Mouse (Mus musculus) left cerebral cortex, adult 18-20 months (tissue): ENCODE measurements around the gene Lef1. TPM values are rescaled to one million over a fixed set of nuclear protein-coding genes. Genes with fewer than 3 reads are reported as not detected.

Source experiments
- DNase-seq, 2 experiments: peaks; one replicate each; pipeline ENCODE4 v3.0.0; 2021 to 2022; ENCODE audit warnings: low spot score in 2 of 2, mixed read lengths in 1 of 2
- total RNA-seq, 2 experiments: library from RNA; stranded (reverse); gene quantifications; 2 replicates each; pipeline ENCODE4 v1.2.3; 2021

Gene Lef1
- total RNA-seq, 2 experiments from 2014 or later = 5.5 to 5.7 TPM

DNA sequence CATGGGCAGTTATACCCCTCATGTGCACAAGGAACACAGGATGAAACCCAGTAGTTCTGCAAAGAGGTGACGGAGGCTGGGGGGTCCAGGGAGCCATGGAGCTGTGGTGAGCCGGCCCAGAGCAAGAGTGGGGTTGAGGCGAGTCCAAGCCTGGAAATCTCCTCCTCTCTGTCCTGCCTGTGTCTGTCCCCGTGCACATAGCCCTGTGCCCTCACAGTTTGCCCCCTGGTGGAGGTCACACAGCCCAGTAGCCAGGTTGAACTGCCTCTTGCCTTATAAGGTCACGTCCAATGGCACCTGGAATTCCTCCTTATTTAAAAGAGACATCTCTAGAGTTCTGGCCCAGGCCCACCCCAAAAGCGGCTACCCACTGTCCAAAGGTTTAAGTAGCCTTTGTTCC is 137.2 kb downstream of the Lef1 start:
- DNase-seq = no peak

- no peak for DNase-seq
Measured at GRCm38 (mm10) chr3:131247851-131248250, 137.6 kb downstream of the Lef1 start.

- no peak for DNase-seq
Measured at GRCm38 (mm10) chr3:131248444-131248843, 138.2 kb downstream of the Lef1 start.

DNA sequence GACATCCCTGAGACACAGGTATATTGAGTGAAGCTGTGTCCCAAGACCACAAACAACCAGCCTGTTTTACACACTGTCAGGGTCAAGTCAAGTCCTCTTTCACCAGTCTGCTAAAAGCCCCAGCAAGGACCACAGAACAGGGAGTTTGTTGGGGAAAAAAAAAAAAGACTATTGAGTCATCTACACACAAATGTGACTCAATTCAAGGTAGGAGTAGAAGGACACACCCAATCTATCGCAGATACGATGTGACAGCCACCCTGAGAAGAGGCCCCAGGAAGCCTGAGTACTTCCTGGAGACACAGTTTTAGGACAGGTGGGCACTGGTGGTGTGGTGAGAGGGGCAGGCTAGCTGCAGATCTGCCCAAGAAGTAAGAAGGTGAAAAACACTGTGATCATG is 140.0 kb downstream of the Lef1 start:
- DNase-seq = no peak

GRCm38 (mm10) chr3:131250978-131251377 is 140.7 kb downstream of the Lef1 start:
- DNase-seq = no peak

DNA sequence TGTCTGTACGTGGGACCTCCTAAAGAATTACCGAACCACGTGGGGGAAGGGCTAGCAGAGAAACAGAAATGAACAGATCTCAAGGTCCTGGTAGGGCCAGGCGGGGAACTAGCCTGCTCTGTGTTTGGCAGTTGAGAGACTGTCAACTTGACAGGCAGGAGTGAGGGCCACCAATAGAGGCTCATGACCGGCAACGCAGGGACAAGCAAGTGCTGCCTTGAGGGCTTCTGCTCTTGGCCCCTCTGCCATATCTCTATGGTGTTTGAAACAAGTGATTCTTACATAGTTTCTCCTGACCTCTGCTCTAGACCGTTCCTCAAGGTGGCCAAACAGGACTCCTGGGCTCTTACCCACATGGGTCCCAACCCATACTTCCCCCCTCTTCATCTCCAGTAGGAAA is 141.3 kb downstream of the Lef1 start:
- no peak for DNase-seq

DNA sequence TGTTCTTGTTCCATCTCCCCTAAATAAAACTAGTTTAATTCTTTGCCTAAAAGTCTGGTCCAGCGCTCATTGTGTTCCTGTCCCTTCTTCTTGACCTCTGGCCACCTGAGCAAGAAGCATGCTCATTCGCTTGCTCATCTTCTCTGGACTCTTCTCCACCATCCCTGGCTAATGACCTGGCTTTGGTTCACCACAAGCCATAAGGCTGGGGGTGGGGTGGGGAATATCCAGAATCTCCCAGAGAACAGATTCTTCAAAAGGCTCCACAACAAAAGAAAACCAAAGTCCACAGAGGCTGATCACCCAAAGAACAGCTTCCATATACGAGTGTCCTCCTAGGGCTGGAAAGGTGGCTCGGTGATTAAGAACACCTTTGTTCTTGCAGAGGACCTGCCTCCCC is 144.7 kb downstream of the Lef1 start:
- no peak for DNase-seq

- DNase-seq = no peak
Measured at GRCm38 (mm10) chr3:131255399-131255981, 145.2 kb downstream of the Lef1 start.

DNA sequence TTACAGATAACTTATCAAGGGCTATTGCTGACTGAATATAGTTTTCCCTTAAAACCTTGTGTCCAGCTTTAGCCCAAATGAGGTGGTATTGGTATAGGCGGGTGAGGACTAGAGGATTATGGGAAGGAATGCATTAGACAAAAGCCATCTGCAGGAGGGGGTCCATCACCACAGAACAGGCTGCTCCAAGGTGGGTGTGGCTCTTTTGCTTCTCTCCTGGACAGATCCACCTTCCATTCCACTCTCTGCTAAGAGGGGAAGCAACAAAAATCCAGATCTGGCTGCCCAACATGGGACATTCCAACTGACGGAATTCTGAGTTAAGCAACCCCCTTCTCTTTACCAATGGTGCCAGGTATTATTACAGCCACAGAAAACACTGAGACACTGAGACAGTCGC is 148.7 kb downstream of the Lef1 start:
- DNase-seq = no peak

DNA sequence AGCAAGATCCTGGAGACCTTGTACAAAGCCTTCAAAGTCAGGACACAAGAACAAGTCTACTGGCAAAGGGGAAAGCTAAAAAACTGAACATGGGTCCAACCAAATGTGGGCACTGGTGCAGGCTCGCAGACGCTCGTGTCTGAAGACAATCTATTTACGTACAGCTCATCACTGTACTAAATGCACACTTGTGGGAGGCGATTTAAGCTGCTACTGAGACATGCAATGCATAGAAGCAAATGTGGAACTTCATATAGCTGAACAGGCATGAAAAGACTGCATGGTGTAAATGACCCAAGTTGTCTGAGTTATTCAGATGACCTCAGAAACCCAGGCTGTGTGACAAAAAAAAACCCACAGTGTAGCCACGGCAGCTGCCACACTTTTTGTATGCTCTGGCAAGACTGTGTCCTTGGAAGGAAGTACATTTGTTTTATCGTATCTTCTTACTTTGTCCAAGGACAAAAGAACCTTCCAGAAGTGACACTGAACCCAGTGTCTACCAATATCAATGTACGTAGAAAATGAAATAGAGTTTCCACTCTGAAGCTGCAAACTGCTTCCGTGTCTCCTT is 149.2 kb downstream of the Lef1 start:
- no peak for DNase-seq

- DNase-seq = no peak
Measured at GRCm38 (mm10) chr3:131260418-131260817, 150.1 kb downstream of the Lef1 start.

DNA sequence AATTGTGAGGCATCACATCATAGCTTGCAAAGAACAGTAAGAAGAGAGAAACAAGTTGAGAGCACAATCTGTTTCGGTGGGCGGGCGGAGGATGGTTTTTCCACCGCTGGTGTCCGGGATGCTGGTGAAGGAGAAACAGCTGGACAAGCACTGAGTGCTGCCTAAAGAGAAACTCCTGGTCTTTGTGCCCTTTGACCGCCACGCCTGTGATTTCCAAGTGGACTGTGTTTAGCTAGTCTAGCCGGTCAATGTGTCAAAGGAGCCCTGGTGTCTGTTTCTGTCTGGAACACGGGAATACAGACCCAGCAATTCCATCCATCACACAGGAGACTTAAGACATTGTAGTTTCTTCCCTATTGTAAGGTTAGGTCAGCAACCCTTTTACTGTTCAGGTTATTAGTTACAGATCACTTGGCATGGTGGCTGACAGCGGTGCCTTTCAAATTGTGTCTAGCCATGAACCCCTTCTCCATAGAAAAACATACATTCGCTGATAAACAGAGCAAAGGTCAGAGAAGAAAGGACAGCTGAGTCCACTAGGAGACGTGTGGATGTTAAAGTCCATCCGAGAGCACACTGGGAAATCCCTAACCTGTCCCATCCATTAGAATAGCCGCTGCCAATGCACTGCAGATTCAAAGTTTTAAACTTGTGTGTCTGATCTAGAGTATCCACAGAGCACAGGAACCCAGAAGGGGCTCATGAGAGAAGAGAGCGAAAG is 153.7 kb downstream of the Lef1 start:
- DNase-seq = no peak

DNA sequence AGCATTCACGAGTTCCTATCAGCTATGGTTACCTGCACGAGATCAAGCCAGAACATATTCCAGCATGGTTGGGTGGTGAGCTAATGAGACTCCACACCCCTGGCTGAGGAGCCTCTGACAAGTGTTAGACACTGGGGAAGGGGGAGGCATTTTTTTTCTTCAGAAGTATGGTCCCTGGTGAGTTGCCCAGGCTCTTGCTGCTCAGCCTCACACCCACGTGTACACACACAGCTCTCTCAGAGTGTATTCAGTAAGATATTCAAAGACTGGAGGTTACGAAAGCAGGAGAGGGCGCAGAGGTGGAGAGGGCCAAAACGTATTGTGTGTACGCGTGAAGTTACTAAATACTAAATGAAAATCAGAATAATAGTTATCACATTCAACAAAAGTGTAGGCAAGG is 155.2 kb downstream of the Lef1 start:
- peak in 1 of 2 experiments; percentile 9 for DNase-seq

DNA sequence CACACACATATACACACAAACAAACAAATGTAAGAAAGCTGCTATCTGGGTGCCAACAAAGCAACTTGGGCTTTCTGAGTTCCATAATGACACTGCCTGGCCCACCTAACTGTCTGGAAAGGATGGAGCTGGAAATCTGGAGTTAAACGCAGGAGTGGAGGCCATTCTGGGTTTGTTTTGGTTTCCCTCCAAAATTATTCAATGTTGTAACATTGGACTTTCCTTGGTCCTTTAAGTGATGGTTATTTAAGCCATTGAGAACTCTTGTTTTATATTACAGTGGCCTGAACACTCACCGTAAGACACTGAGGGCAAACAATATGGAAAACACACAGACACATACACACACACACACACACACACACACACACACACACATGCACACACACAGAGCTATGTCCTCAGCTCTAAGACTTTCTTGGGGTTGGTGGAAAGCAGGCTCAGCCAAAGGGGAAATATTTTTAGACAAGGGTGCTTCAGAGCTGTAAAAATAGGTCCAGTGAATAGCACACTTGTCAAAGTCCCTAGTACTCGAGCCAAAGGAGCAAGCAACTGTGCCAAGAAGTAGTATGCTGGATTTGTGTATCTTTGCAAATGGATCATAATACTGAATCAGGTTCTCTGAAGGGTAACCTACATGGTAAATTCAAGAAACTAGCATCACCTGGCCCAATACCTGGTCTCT is 156.2 kb downstream of the Lef1 start:
- DNase-seq = no peak

DNA sequence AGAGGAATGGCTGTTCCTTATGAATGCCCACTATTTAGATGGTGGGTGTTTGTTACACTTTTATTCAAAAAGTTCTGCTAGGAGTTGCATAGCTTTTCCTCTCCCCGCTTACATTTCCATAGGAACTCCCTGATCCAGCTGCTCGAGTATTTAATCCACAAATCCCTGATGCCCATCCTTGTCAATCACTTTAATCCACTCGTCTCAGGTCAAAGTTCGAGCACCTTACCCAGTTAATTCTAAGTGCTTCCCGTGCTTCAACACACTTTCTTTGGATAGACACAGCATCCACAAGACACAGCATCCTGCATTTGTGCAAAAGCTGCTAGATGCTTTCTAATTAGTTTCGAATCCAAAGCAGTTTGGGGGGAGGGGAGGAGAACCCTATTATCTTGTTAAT is 160.1 kb downstream of the Lef1 start:
- no peak for DNase-seq

DNA sequence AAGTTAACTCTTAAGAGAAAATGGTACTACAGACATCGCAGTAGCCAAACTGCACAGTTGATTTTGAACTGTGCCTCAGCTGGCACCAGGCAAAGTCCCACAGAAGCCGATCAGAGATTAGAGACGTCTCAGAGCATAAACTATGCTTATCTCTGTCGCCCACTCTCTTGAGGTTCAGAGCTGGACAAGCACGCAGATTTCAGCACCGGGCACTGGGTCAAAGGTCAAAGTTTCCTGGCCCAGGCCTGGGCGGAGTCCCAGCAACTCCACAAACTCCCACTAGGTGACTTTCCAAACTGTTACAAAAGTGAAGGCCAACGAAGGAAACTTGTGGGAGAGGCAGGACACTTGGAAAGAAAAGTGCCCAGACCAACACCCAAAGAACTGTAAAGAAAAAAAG is 160.9 kb downstream of the Lef1 start:
- no peak for DNase-seq

GRCm38 (mm10) chr3:131271559-131272373 is 161.5 kb downstream of the Lef1 start, which contains the start of gene Hadh:
Gene Hadh (minus strand): TSS chr3:131272101.
- DNase-seq = peak; percentile 72 to 78

DNA sequence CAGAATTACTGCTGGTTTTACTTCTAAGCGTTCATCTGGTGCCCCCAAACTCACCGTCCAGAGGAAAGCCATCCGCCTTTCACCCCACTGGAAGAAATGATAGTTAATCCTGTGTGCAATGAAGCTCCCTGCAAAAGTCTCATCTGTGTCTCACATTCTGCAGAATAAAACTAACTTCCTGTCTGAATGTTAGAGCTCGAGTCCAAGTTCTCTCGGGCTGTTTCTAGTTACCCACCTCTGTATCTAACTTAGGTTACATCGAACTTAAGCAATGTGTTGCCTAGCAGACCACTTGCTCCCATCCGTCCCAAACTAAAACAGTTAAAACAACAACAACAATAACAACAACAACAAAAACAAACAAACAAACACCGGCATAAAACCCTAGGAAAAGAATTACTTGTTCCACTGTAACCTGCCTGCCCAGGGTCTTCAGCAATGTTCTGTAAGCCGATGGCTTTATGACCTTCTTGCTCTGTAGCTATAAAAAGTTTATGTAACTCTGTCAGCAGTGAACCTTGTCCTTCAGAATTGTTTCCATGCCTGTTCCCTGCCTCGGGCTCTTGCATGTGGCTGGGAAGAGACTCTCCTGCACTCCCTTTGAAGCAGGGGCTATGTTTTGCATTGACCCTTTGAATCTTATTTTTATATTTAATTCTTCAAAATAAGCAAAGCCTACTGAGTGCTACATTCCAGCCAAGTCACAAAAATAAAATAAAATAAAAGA is 162.3 kb downstream of the Lef1 start:
- DNase-seq = no peak
